Mouse (Mus musculus) erythroblast, embryonic 14.5 days (primary cell): Measurements from ENCODE around the gene Paxx.

Experiments used
- GATA1 ChIP-seq: IDR thresholded peaks from 2 replicates; pipeline ENCODE4 v1.6.1; 2012; ENCODE audit warnings: low read length, inconsistent platforms, mixed read lengths
- TAL1 ChIP-seq: IDR thresholded peaks from 3 replicates; pipeline ENCODE4 v1.6.1; 2012; ENCODE audit warnings: low read length, inconsistent platforms, mixed read lengths

- TF ChIP-seq TAL1 (no peak), GATA1 (no peak)
Measured at GRCm38 (mm10) chr2:25500576-25501405, 39.9 kb upstream of the Paxx start, which contains the start of gene Fbxw5.
